Mouse (Mus musculus): ENCODE results near the gene Ttc5.

DNA sequence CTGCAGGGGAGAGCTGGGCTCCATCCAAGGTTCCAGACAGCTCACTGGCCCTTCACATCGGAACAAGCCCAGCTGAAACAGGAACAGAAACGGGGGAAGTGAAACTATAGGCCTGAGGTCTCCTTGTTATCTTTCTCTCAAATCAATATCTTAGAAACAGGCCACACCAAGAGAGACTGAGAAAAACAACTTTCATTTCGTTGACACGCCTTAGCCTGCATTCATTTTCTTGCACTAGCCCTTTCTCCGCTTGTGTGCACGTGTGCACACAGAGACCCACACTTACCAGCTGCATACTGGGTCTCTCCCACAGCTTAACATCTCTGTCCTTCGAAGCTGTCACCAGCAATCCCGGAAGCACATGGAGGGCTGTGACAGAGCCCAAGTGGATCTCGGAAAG is 38.9 kb upstream of the Ttc5 start:
- TF ChIP-seq CTCF (IDR thresholded peaks at IDR 0.05; ENCODE audit: extremely low read depth, insufficient read length, insufficient replicate concordance, low read depth, low read length), result no peak
- no peak for TF ChIP-seq POLR2A (IDR thresholded peaks at IDR 0.05; ENCODE audit: low read depth, low read length)

Measured in small intestine, adult 2 months (tissue).